Mouse (Mus musculus): ENCODE measurements around the gene Gm28308. TPM values are rescaled to one million over a fixed set of nuclear protein-coding genes. Genes with fewer than 3 reads are reported as not detected.

Gm28308 gene
- total RNA-seq, 2 experiments from 2014 or later: 0.73 TPM; not detected in 1

DNA sequence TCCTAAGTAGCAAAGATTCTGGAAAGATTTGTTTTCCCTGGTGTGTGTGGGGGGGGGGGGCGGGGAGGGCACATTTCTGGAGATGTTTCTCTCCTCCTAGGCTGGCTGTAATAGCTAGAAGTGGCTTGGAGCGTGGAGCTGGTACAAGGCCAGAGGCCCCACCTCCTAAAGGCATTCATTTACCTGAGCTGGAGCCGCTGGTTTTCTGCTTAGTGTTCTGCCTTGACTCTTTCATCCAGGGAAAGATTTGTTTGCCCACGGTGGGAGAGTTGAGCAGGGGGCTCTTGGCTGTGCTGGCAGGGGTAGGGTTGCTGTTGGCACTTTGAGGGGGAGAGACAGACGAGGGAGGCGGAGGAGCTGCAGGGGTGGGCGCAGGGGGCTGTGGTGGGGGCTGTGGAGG, 41.2 kb downstream of the Gm28308 start:
- DNase-seq (ENCODE audit: low spot score in 2 of 2): no peak

DNA sequence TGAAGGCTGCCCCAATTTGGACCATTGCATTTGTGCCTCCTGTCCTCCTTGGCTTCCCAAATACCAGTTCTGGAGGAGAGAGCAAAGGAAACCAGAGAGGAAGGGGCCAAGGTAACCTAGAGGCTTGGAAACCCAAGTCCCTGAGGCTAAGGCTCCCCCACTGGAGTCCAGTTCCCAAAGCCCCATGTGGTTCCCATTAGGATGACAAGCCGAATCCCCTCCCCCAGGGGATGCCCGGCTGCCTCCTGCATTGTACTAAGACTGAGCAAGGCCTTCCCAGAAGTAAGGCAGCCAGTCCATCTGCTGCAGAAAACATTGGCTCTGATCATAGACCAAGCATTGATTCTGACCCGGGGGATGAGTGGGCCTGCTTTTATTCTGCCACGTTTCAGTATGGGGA, 41.8 kb downstream of the Gm28308 start:
- DNase-seq (ENCODE audit: low spot score in 2 of 2): no peak

DNA sequence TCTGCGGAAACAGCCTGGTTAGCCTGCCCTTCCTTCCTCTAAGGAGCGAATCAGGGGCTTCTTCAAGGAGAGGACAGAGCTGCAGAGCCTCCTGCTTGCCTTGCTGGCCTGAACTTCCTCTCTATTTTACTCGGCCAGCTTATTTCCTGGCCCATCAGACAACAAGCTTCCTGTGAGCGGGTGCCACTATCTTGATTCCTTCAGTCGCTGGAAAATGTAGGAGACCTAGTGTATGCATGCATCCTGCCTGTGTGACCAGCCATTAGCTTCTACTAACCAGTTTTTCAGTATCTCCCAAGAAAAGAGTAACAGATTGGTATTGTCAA, 42.3 kb downstream of the Gm28308 start:
- DNase-seq (ENCODE audit: low spot score in 2 of 2): no peak

DNA sequence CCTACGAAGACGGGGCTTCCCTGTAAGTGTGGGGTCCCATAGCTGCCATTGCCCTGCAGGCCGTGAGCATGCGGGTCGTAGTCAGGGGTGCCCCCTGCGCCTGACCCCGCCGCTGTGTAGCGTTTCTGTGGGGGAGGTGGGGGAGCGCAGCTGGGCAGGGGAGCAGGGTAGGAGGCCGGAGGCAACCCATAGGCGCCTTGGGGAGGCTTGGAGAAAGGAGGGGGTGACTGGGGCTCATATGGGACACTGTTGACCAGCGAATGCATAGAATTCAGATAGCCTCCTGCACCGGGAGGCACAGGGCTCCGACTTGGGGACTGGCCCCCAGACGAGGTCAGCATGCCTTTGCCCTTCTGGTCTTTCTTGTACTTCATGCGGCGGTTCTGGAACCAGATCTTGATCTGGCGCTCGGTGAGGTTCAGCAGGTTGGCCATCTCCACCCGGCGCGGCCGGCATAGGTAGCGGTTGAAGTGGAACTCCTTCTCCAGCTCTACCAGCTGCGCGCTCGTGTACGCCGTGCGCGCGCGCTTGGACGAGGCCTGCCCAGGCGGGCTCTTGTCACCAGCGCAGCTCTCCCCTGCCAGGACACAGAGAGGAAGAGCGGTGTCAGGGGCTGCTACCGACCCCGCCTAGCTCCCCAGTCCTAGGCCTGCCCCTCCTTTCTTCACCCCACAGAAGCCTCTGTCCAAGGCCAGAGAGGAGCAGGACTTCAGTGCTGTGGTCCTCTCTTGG, 42.8 kb downstream of the Gm28308 start:
- DNase-seq (ENCODE audit: low spot score in 2 of 2): peak in 1 of 2 experiments; percentile 18

DNA sequence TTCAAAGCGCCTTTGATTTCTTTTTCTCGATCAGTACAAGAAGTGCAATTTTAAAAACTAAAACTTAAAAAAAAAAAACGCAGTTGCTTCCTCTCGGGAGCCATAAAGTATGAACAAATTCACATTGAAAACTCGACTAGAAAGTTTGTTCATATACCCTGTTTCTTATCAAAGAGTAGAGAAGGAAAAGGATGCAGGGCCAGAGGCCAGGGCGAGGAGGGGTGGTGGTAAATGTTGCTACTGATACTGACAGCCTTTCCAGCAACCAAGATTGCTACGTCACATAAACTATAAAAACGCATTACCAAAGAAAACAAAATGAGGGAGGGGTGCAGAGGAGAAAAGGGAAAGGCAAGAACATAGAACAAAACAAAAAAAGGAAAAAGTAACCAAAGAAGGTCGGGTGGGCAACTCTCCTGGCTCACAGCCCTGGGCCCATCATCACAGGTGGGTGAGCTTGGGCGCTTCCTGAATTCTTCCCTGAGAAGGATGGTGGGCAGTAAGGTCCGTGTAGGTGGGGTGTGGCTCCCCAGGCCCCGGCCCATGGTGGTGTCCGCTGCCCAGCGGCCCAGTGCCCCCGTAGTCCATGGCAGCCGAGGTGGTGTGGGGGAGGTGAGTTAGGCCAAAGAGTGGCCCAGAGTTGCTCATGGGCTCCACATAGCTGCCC, 43.5 kb downstream of the Gm28308 start:
- DNase-seq (ENCODE audit: low spot score in 2 of 2): peak in 1 of 2 experiments; percentile 12

DNA sequence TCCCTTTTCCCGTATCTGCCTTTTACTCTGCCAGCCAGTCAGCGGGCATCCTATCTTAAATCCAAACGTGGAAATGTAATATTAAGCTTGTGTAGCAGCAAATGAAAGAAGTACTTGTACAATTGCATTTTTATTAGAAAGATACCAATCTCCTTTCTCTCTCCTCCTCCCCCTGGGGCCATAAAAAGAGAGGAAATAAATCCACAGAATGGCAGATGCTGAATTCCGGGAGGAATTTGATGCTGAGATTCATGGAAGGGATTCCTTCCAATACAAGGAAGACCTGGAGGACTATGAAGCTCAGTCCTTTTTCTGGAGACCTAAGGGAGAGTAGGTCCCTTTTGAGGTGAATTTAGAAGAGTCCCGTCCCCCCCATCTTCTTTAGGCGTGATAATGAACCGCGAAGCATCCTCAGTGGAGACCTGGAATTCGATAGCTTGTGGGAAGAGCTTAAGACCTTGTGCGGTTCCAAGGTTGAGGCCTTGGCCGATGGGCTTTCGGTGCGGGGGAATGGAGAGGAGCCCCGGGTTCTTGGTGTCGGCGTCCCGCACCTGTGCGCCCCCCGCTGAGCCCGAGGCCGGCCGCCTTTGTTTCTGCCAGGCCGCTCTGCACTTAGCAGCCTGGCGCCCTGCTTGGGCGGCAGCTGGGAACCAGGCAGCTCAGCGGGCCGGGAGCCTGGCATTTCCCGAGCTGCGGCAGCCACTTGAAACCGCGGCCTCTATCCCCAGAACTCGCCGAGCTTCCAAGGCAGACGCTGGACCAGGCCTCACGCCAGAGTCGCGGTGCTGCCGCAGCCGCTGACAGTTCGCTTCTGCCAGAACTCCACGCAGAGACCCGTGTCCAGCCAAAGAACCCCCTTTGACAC, 44.7 kb downstream of the Gm28308 start:
- DNase-seq (ENCODE audit: low spot score in 2 of 2): peak in 1 of 2 experiments; percentile 19

DNA sequence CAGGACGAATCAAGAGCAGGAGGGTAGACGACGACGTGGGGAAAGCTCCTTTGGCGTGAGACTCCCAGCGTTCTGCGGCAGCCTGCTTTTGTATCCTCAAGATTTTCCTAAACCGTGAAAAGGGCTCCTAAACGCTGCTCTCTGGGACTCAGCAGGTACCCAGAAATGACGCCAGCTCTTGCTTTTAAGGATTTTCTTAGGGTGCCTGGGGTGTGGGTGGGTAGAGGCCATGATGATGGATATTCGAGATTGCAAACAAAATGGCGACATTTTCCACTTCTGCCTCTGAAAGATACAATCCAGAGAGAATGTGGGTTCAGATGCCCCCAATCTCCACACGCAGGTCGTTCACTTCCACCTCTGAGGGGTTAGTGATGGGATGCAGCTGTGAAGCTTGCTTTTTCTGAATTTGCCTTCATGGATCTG, 45.4 kb downstream of the Gm28308 start:
- DNase-seq (ENCODE audit: low spot score in 2 of 2): no peak

DNA sequence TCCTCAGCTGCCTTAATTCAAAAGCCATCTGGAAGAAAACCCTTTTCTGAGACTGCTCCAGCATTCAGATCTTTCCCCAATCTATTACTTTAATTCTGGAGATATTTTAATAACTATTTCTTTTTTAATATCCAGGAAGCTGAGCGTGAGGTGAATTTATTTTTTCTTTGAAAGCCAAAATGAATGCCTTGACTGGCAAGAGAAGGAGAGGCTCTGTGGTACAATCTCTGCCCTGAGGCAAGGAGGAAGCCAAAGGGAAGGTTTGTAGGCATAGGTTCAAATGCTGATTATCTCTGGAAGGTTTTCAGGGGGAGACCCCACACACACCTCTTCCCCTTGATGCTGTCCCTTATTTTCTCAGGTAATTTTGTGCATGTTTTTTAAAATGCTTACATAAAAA, 46.0 kb downstream of the Gm28308 start:
- DNase-seq (ENCODE audit: low spot score in 2 of 2): no peak

DNA sequence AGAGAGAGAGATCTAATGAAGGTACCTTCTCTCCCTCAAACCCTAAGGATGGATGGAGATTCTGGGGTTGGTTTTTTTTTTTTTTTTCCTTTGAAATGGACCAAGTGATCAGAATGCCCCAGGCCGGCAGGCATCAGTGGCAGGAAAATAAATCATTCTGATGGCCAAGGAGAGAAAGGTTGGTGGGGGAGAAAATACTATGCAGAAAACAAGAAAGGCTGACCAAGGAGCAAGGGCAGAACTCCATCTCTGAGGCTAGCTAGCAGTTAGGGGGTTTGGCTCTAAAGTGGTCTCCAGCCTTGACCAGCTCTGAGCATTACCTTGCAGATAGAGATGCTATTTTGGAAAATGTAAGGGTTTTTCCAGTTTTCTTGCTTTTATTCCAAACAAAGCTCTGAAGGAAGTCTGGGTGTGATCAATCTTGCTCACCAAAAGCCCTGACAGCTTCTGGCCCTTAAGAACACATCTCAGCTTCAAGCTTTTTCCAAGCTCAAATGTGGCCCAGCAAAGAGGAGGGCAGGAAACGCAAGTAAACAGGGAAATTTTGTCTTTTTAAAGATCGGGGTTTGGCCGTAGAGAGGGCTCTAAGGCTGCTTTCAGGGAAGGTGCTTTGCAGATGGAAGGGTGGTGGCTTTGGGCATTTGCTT, 46.6 kb downstream of the Gm28308 start:
- no peak for DNase-seq (ENCODE audit: low spot score in 2 of 2)

DNA sequence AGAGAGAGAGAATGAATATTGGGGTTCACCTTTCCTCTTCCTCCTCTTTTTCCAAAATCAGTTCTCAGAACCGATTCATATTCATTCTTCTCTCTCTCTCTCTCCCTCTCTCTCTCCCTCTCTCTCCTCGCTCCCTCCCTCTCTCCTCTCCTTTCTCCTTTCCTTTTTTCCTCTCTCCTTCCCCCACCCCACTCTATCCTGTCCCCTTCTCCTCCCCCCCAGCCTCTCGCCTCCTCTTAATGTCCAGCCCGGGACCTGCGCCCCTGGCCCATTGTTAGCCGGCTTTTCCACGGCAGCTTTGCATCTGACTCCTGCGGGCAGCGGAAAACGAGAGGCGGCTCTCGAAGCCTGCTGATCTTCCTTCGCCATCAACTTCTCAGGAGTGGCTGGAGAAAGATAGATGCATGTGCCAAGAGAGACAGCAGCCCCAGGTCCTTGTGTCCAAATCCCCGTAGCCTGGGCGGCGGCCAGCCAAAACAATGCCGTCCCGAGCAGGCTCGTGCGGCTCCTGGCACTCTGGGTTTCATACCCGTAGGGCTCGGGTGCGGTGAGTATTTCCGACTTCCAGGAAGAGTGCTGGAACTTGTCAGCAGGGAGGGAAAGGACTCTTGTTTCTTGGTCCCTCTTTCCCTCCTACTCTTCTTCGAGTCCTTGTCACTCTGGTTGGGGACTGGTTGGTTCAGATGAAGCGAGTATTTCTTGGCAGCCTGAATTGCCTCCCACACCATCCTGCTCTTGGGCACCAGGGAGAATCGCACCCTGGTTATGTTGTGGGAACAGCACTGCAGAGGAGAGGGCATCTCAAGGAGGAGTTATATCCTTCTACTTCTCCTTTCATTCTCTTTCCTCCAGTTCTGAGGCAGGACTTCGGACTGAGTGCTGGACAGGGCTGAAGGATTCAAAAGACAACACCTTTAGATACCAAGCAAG, 47.4 kb downstream of the Gm28308 start:
- DNase-seq (ENCODE audit: low spot score in 2 of 2): no peak

DNA sequence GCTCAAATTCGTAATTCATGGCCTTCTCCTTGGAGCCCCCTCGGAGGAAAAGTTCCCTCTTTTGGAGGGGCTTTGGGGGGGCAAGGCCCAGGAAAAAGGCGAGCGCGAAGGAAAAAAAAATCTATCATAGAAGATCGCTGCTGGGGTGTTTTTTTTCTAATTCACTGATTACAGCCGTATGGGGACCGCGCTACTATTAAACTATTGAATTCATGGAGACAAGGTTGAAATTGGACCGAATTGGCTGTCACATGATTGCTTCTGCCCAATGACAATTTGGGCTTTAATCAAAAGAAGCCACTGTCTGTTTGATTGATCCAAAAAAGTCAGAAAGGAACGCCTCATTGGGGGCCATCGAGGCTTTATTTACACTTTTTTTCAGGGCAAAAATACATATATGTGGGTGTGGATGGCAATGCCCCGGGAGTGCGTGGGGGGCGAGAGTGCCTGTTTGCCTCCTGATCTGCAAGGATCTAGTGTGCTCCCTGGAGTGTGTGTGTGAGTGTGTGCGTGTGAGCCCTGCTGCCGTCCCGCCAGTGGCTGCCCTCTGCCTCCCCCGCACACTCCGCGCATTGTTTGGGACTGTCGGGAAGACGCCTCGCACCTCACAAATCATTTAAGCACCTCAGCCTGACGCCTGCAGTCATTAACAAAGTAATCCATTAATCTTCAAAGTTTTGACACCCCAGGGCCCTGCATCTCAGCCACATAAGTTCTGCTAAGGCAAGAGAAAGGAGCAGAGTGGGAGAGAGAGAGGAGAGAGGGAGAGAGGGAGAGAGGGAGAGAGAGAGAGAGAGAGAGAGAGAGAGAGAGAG, 48.3 kb downstream of the Gm28308 start, which contains the start of gene Hoxa2:
Hoxa2 (minus strand) TSS at position 206 of the 815 bp plus-strand sequence.
- no peak for DNase-seq (ENCODE audit: low spot score in 2 of 2)

DNA sequence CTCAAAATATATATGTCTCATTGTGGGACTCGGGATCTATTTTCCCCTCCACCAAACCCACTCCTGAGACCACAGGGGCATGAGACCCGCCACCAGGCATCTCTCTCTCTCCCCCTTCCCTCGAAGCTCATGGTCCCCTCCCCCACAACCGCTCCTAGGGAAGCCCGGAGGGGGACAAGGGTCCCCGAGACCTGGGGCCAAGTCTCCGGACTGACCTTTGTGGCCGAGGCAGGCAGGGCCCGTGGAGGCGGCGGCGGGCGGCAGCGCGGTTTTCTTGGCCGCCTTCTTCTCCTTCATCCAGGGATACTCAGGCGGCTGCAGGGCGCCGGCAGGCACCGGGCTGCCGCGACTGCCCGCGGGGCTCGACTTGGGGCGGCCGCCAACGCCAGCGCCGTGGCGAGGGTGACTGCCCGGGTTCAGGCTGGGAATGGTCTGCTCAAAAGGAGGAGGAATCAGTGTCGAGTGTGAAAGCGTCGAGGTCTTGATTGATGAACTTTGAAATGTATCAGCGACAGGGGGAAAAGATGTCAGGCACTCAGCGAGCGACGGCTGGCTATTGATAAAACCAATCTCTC, 49.0 kb downstream of the Gm28308 start:
- no peak for DNase-seq (ENCODE audit: low spot score in 2 of 2)

DNA sequence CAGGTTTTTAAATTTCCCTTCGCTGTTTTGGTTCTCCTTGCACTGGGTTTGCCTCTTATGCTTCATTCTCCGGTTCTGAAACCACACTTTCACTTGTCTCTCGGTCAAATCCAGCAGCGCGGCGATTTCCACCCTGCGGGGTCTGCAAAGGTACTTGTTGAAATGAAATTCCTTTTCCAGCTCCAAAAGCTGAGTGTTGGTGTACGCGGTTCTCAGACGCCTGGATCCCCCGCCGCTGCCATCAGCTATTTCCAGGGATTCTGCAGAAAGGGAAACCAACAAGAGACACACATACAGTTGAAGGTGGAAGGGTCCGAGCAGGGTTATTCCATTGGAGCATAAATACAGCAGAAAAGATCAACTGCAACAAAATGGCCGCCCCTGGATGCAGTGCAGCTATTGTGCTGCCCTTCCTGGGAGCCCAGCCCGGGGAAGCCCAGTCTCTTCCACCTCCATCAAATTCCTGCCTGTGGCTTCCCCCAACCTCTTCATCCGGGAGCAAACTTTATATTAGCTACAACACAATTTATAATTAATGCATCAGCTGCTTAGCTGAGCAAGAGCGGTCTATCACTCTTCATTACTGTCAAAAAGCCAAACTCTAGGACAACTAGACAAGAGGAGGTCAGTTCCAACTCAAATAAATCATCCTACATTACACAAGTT, 49.6 kb downstream of the Gm28308 start:
- no peak for DNase-seq (ENCODE audit: low spot score in 2 of 2)

DNA sequence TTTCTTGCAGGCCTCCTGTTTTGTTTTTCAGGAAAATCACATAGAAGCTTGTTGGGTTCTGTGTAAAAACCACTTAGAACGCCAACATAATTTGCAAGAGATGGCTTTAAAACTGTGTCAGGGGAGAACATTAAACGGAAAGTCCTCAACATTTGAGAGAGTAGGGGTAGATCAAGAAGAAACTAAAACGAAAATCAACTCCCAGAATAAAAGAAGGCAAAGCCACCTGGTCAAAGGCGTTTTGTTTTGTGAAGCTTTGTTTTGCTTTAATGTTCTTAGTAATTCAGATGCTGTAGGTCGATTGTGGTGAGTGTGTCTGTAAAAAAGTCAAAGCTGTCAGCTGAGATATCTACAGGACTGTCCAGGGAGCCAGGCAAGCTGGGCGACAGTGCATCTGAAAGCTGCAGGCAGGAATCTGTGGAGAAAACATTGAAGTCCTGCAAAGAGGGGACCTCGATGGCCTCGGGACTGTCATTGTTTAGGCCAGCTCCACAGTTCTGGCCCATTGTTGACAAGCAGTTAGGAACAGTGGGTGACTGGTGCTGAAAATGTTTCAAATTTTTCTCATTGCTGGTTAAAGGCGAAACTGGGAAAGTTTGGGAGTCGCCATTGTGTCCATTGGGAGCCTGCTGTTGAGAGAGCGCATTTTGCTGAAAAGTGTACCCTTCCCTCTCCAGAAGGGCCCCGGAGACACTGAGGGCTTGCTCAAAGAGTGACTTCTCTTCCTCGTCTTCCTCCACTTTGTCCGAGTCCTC, 50.4 kb downstream of the Gm28308 start:
- DNase-seq (ENCODE audit: low spot score in 2 of 2): no peak

DNA sequence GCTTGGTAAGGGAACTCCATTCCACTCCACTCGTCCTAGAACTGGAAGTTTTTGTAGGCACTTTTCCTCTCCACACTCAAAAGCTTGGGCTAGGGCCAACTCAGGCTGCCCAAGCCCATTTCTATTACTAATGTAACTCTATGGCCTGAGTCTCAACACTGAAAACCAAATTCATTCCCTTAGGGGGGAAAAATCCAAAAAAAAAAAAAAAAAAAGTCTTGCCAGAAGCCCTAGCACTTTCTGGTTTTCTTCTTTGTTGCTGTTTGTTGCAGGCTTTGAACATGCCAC, 51.1 kb downstream of the Gm28308 start:
- DNase-seq (ENCODE audit: low spot score in 2 of 2): no peak

DNA sequence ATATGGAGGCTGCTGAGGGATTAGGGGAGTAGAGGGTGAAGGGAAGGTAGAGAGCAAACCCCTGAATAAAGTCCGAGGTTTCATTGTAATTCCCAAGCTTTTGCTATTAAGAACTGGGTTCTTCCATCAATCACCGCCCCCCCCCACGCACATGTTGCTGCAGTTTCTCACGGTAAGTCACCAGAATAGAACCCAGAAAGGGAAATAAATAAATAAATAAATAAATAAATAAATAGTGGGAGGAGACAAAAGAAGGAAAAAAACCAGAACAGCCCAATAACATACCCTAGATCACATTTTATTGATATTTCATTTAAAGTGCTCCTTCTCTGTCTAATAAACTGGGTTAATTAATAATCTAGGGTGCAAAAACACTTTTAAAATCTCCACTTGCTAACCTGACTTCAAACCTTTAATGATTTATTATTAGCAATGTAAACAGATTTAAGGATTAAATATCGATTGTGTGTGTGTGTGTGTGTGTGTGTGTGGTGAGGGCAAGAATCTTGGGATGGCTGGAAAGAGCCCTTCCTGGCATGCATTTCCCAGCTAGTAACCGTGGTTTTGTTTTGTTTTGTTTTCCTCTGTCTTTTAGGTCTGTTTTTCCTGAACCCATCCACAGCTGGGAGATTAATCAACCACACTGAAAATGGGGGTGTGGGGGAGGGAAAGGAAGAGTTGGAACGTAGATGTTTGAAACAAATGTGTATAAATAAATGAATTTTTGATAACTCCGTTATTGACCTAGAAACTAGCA, 51.6 kb downstream of the Gm28308 start:
- no peak for DNase-seq (ENCODE audit: low spot score in 2 of 2)
